Mouse (Mus musculus): ENCODE data around the gene Cd300lg. TPM values are rescaled to one million over a fixed set of nuclear protein-coding genes. Genes with fewer than 3 reads are reported as not detected.

Gene Cd300lg
- under 1 TPM in 1 of 2 experiments, not detected in 1; 0.02 TPM for polyA plus RNA-seq (2012; fragmentation: generic; extraction: Trizol)

GRCm38 (mm10) chr11:102041350-102041949, at the start of gene Cd300lg:
Gene Cd300lg, plus strand, starts transcription at chr11:102041509.

GRCm38 (mm10) chr11:102028087-102028816, 13.1 kb upstream of the Cd300lg start, which contains the start of gene Mpp3:
Gene Mpp3, minus strand, starts transcription at chr11:102028461.

GRCm38 (mm10) chr11:102087931-102088898, 46.9 kb downstream of the Cd300lg start, which contains the start of gene Mpp2:
Gene Mpp2, minus strand, starts transcription at chr11:102088515.

GRCm38 (mm10) chr11:102101219-102101618, 59.9 kb downstream of the Cd300lg start, which contains the start of gene Ppy:
Gene Ppy, minus strand, starts transcription at chr11:102101319.

Other genes starting within 250 kb of the Cd300lg start
- under 1 TPM in 1 of 2 experiments, not detected in 1; 0.98 TPM for gene Meox1, start 147.1 kb upstream of the Cd300lg start, polyA plus RNA-seq (2012; fragmentation: generic; extraction: Trizol)
- not detected for gene Sost, start 74.5 kb upstream of the Cd300lg start, polyA plus RNA-seq (2012; fragmentation: generic; extraction: Trizol)
- not detected for gene Cfap97d1, start 57.2 kb upstream of the Cd300lg start, polyA plus RNA-seq (2012; fragmentation: generic; extraction: Trizol)
- 10 to 100 TPM in 1 of 2 experiments, 1 to 10 TPM in 1; 6.4 to 11.8 TPM for gene Dusp3, start 54.5 kb upstream of the Cd300lg start, polyA plus RNA-seq (2012; fragmentation: generic; extraction: Trizol)
- gene Mpp3, start 13.0 kb upstream of the Cd300lg start, polyA plus RNA-seq (2012; fragmentation: generic; extraction: Trizol), result under 1 TPM; 0.02 to 0.05 TPM
- 10 to 100 TPM in 1 of 2 experiments, 1 to 10 TPM in 1; 3.8 to 15.4 TPM for gene Mpp2, start 47.0 kb downstream of the Cd300lg start, polyA plus RNA-seq (2012; fragmentation: generic; extraction: Trizol)
- not detected for gene Ppy, start 59.8 kb downstream of the Cd300lg start, polyA plus RNA-seq (2012; fragmentation: generic; extraction: Trizol)
- gene Pyy, start 66.3 kb downstream of the Cd300lg start, polyA plus RNA-seq (2012; fragmentation: generic; extraction: Trizol), result not detected
- not detected for gene Nags, start 104.0 kb downstream of the Cd300lg start, polyA plus RNA-seq (2012; fragmentation: generic; extraction: Trizol)
- 10 to 100 TPM; 24.0 to 44.0 TPM for gene Tmem101, start 114.9 kb downstream of the Cd300lg start, polyA plus RNA-seq (2012; fragmentation: generic; extraction: Trizol)
- 10 to 100 TPM; 17.9 to 37.4 TPM for gene Lsm12, start 143.8 kb downstream of the Cd300lg start, polyA plus RNA-seq (2012; fragmentation: generic; extraction: Trizol)
- gene G6pc3, start 148.1 kb downstream of the Cd300lg start, polyA plus RNA-seq (2012; fragmentation: generic; extraction: Trizol), result 100 to 1,000 TPM in 1 of 2 experiments, 10 to 100 TPM in 1; 80.3 to 103 TPM
- gene Hdac5, start 188.7 kb downstream of the Cd300lg start, polyA plus RNA-seq (2012; fragmentation: generic; extraction: Trizol), result 100 to 1,000 TPM; 104 to 125 TPM
- 10 to 100 TPM in 1 of 2 experiments, 1 to 10 TPM in 1; 9.6 to 23.1 TPM for gene BC030867, start 207.4 kb downstream of the Cd300lg start, polyA plus RNA-seq (2012; fragmentation: generic; extraction: Trizol)
- gene Asb16, start 227.2 kb downstream of the Cd300lg start, polyA plus RNA-seq (2012; fragmentation: generic; extraction: Trizol), result under 1 TPM in 1 of 2 experiments, not detected in 1; 0.02 TPM
- gene Tmub2, start 243.4 kb downstream of the Cd300lg start, polyA plus RNA-seq (2012; fragmentation: generic; extraction: Trizol), result 10 to 100 TPM; 21.1 to 73.1 TPM